Mouse (Mus musculus): ENCODE data around the gene Aars. TPM values are rescaled to one million over a fixed set of nuclear protein-coding genes. Genes with fewer than 3 reads are reported as not detected.
A peak's percentile ranks its signal among the peaks of the same experiment; 100 is the strongest.

Gene Aars
- polyA plus RNA-seq, 1 experiment from 2014 or later = 40.9 TPM

DNA sequence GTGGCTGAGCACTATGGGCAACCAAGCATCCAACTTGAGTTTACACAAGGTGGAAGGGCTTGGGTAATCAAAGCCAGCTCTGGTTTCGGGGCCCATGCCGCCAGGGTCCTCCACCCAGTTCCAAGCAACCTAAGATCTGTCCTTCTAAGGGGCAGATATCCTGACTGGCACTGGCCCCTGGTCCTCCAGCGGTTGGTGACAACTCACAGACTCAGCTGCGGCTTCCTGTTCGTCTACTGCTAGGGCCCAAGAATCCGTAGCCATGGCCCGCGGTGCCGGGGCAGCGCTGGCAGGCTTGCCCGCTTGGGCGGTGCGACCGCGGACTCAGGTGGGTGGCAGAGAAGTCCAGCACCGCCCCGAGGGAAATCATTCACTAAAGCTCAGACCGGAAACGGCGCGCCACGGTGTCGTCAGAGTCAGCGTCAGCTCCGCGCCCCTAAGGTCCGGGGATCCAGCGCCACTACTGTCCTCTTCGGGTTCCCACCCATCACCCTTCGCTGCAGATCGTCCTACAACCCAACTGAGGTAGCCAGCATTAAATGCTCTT, 5.5 kb upstream of the Aars start:
- no peaks in the 10 kb centered on the region for H3K27me3 ChIP-seq (ENCODE audit: control insufficient read depth, insufficient read depth, low read length)
- H3K4me3 ChIP-seq (ENCODE audit: low read depth, low read length) = peak overlapping the region; percentile 84
- no peaks in the 10 kb centered on the region for H3K36me3 ChIP-seq (ENCODE audit: control insufficient read depth, insufficient read depth, low read length)
- ATAC-seq (replicated peaks; ENCODE audit: insufficient number of reproducible peaks, low FRiP score, low TSS enrichment) = peak; percentile 83
- H3K9me3 ChIP-seq (replicated peaks; ENCODE audit: control insufficient read depth, low read length) = no peaks in the 10 kb centered on the region
- H3K27ac ChIP-seq (ENCODE audit: low read depth, low read length) = peak overlapping the region; percentile 66
- H3K4me1 ChIP-seq (ENCODE audit: control insufficient read depth, insufficient read depth, low read length) = 0 out of 2 replicates have a peak, but pooled peaks cover 4% of the 10 kb centered on the region
- peak overlapping the region; percentile 90 for H3K4me2 ChIP-seq
- peak overlapping the region; percentile 91 for H3K9ac ChIP-seq (ENCODE audit: low read depth, low read length)
- under 1% methylated on average over 31 of the region's 31 CpGs for WGBS (ENCODE audit: insufficient replicate concordance)

- H3K4me3 ChIP-seq (ENCODE audit: low read depth, low read length) = no peak overlapping the region
- no peaks in the 10 kb centered on the region for H3K27me3 ChIP-seq (ENCODE audit: control insufficient read depth, insufficient read depth, low read length)
- H3K9me3 ChIP-seq (replicated peaks; ENCODE audit: control insufficient read depth, low read length) = no peaks in the 10 kb centered on the region
- no peak overlapping the region for H3K27ac ChIP-seq (ENCODE audit: low read depth, low read length)
- 45% methylated on average over 4 of the region's 4 CpGs for WGBS (ENCODE audit: insufficient replicate concordance)
- H3K4me2 ChIP-seq = no peak overlapping the region
- no peak for ATAC-seq (replicated peaks; ENCODE audit: insufficient number of reproducible peaks, low FRiP score, low TSS enrichment)
- H3K4me1 ChIP-seq (ENCODE audit: control insufficient read depth, insufficient read depth, low read length) = peaks cover 10% of the 10 kb centered on the region
- H3K9ac ChIP-seq (ENCODE audit: low read depth, low read length) = no peak overlapping the region
- no peaks in the 10 kb centered on the region for H3K36me3 ChIP-seq (ENCODE audit: control insufficient read depth, insufficient read depth, low read length)
Measured at GRCm38 (mm10) chr8:111029589-111029988, 3.4 kb upstream of the Aars start.

- Histone ChIP-seq H3K4me3 (ENCODE audit: low read depth, low read length) (no peak overlapping the region), H3K9ac (ENCODE audit: low read depth, low read length) (no peak overlapping the region), H3K4me2 (no peak overlapping the region), H3K27me3 (ENCODE audit: control insufficient read depth, insufficient read depth, low read length) (no peaks in the 10 kb centered on the region), H3K4me1 (ENCODE audit: control insufficient read depth, insufficient read depth, low read length) (peaks cover 14% of the 10 kb centered on the region), H3K9me3 (replicated peaks; ENCODE audit: control insufficient read depth, low read length) (no peaks in the 10 kb centered on the region), H3K27ac (ENCODE audit: low read depth, low read length) (no peak overlapping the region), H3K36me3 (ENCODE audit: control insufficient read depth, insufficient read depth, low read length) (no peaks in the 10 kb centered on the region)
- 84% methylated on average over 6 of the region's 6 CpGs for WGBS (ENCODE audit: insufficient replicate concordance)
- ATAC-seq (replicated peaks; ENCODE audit: insufficient number of reproducible peaks, low FRiP score, low TSS enrichment) = no peak
Measured at GRCm38 (mm10) chr8:111030045-111030444, 2.9 kb upstream of the Aars start.

DNA sequence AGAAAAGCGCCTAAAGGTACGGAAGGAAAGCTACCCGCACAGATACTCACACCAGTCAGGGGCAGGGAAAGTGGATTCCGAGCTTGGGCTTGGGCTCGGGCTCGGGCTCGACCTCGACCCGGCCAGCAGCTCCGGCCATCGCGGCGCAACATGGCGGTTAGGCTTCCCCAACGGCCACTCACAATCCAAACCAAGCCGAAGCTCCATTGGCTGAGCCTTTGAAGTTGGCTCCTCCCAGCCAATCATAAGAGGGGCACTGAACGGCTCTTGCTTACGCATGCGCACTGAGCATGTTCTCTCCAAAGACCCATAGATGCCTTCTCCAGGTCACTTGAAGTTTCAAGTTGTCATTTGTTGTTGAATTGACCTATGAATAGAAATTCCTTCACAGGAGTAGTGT, 1.4 kb upstream of the Aars start, which contains the start of gene Ddx19b:
Gene Ddx19b, minus strand, starts transcription at position 180 of the 400 bp plus-strand sequence.
- ATAC-seq (replicated peaks; ENCODE audit: insufficient number of reproducible peaks, low FRiP score, low TSS enrichment) = no peak
- 93% methylated on average over 19 of the region's 19 CpGs for WGBS (ENCODE audit: insufficient replicate concordance)
- Histone ChIP-seq H3K27me3 (ENCODE audit: control insufficient read depth, insufficient read depth, low read length) (no peaks in the 10 kb centered on the region), H3K27ac (ENCODE audit: low read depth, low read length) (no peak within 1 kb of the TSS), H3K4me3 (ENCODE audit: low read depth, low read length) (no peak within 1 kb of the TSS), H3K9me3 (replicated peaks; ENCODE audit: control insufficient read depth, low read length) (no peaks in the 10 kb centered on the region), H3K4me2 (no peak within 1 kb of the TSS), H3K4me1 (ENCODE audit: control insufficient read depth, insufficient read depth, low read length) (peaks cover 20% of the 10 kb centered on the region), H3K9ac (ENCODE audit: low read depth, low read length) (no peak within 1 kb of the TSS), H3K36me3 (ENCODE audit: control insufficient read depth, insufficient read depth, low read length) (no peaks in the 10 kb centered on the region)

DNA sequence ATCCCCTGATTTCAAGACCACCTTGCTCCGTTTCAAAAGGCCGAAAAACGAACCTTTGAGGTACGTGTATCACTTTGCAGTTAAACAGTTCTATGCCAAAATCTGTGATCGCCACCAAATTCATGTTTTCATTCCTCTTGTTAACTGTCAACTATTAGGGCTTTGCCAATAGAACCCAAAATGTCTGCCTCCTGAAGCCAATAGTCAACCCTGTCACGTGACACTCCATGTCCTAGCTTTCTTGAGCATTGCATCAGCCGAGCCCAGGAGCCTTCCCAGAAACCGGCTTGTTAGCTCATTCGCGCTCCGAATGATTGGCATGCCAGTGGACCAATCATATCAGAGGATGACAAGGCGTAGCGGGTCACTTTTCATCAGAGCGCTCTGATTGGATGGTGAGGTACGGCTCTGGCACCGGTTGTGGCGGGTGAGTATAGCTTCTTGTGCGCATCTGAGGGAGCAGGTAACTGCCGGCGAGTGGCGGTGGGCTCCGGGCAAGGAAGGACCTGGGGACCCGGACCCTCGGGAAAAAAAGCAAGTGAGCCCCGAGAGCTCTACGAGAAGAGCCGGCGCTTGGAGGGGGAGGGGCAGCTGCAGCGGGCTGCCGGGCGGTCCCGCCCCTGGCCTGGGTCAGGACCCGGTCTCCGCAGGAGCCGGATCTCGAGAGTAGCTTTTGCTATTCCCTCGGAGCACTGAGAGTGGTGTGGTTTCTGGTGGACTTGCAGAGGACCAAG, 705 bp downstream of the Aars start:
- H3K4me1 ChIP-seq (ENCODE audit: control insufficient read depth, insufficient read depth, low read length) = peaks cover 16% of the 10 kb centered on the region
- peak overlapping the region; percentile 82 for H3K27ac ChIP-seq (ENCODE audit: low read depth, low read length)
- peak overlapping the region; percentile 83 for H3K9ac ChIP-seq (ENCODE audit: low read depth, low read length)
- peak overlapping the region; percentile 64 for H3K4me2 ChIP-seq
- WGBS (ENCODE audit: insufficient replicate concordance) = 7% methylated on average over 37 of the region's 37 CpGs
- H3K36me3 ChIP-seq (ENCODE audit: control insufficient read depth, insufficient read depth, low read length) = peaks cover 4% of the 10 kb centered on the region
- peak; percentile 97 for ATAC-seq (replicated peaks; ENCODE audit: insufficient number of reproducible peaks, low FRiP score, low TSS enrichment)
- peak overlapping the region; percentile 81 for H3K4me3 ChIP-seq (ENCODE audit: low read depth, low read length)
- H3K27me3 ChIP-seq (ENCODE audit: control insufficient read depth, insufficient read depth, low read length) = no peaks in the 10 kb centered on the region
- no peaks in the 10 kb centered on the region for H3K9me3 ChIP-seq (replicated peaks; ENCODE audit: control insufficient read depth, low read length)

DNA sequence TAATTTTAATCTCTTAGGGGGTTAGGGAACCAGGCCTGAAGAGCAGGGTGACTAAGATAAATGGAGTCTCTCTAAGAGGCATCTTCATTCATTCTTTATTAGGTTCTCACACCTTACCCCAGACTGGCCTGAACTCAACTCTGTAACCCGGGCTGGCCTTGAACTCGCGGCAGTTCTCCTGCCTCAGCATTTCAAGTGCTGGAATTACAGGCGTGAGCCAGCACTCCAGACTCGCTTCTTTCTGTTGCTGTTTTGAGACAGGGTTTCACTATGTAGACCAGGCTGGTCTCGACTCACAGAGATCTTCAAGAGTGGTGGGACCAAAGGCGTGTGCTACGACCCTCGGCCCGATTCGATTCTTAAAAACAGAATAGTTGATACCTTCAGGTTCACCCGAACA, 1.3 kb downstream of the Aars start:
- peaks cover 10% of the 10 kb centered on the region for H3K36me3 ChIP-seq (ENCODE audit: control insufficient read depth, insufficient read depth, low read length)
- H3K9me3 ChIP-seq (replicated peaks; ENCODE audit: control insufficient read depth, low read length) = no peaks in the 10 kb centered on the region
- H3K4me2 ChIP-seq = peak overlapping the region; percentile 64
- H3K9ac ChIP-seq (ENCODE audit: low read depth, low read length) = peak overlapping the region; percentile 83
- H3K4me1 ChIP-seq (ENCODE audit: control insufficient read depth, insufficient read depth, low read length) = peaks cover 16% of the 10 kb centered on the region
- peak overlapping the region; percentile 82 for H3K27ac ChIP-seq (ENCODE audit: low read depth, low read length)
- ATAC-seq (replicated peaks; ENCODE audit: insufficient number of reproducible peaks, low FRiP score, low TSS enrichment) = 0 out of 2 replicates have a peak, but pooled peaks have one; percentile 2
- H3K4me3 ChIP-seq (ENCODE audit: low read depth, low read length) = peak overlapping the region; percentile 81
- WGBS (ENCODE audit: insufficient replicate concordance) = 20% methylated on average over 12 of the region's 12 CpGs
- H3K27me3 ChIP-seq (ENCODE audit: control insufficient read depth, insufficient read depth, low read length) = no peaks in the 10 kb centered on the region

DNA sequence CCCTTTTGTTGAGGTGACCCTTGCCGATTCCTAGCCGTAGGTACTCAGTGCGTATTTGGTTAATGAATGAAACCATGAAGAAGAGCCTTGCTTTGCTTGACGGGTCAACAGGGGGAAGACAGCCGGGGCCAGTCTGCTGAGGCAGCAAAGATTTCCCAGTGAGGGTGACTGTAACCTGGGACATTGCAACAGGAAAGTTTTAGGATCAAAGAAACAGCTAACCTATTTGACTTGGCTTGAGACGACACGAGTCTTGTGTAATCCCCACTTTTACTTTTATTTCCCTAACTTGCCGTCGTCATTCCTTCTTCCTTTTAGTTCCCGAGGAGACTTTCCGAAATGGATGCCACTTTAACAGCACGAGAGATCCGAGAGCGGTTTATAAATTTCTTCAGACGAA, 3.6 kb downstream of the Aars start:
- Histone ChIP-seq H3K4me1 (ENCODE audit: control insufficient read depth, insufficient read depth, low read length) (peaks cover 16% of the 10 kb centered on the region), H3K36me3 (ENCODE audit: control insufficient read depth, insufficient read depth, low read length) (peaks cover 23% of the 10 kb centered on the region), H3K27me3 (ENCODE audit: control insufficient read depth, insufficient read depth, low read length) (no peaks in the 10 kb centered on the region), H3K9ac (ENCODE audit: low read depth, low read length) (no peak overlapping the region), H3K27ac (ENCODE audit: low read depth, low read length) (no peak overlapping the region), H3K4me2 (no peak overlapping the region), H3K4me3 (ENCODE audit: low read depth, low read length) (no peak overlapping the region), H3K9me3 (replicated peaks; ENCODE audit: control insufficient read depth, low read length) (no peaks in the 10 kb centered on the region)
- no peak for ATAC-seq (replicated peaks; ENCODE audit: insufficient number of reproducible peaks, low FRiP score, low TSS enrichment)
- WGBS (ENCODE audit: insufficient replicate concordance) = 94% methylated on average over 15 of the region's 15 CpGs

GRCm38 (mm10) chr8:111042546-111042945, 9.6 kb downstream of the Aars start:
- no peak; the same call in 1 of the 2 replicates for ATAC-seq (replicated peaks; ENCODE audit: insufficient number of reproducible peaks, low FRiP score, low TSS enrichment)
- Histone ChIP-seq H3K36me3 (ENCODE audit: control insufficient read depth, insufficient read depth, low read length) (peaks cover 64% of the 10 kb centered on the region), H3K4me1 (ENCODE audit: control insufficient read depth, insufficient read depth, low read length) (no peaks in the 10 kb centered on the region), H3K4me2 (no peak overlapping the region), H3K9me3 (replicated peaks; ENCODE audit: control insufficient read depth, low read length) (no peaks in the 10 kb centered on the region), H3K9ac (ENCODE audit: low read depth, low read length) (no peak overlapping the region), H3K27ac (ENCODE audit: low read depth, low read length) (no peak overlapping the region), H3K27me3 (ENCODE audit: control insufficient read depth, insufficient read depth, low read length) (no peaks in the 10 kb centered on the region), H3K4me3 (ENCODE audit: low read depth, low read length) (no peak overlapping the region)
- WGBS (ENCODE audit: insufficient replicate concordance) = 93% methylated on average over 19 of the region's 19 CpGs

Data from heart, embryonic 11.5 days (tissue).